Mouse (Mus musculus): ENCODE measurements around the gene Ssxb10.
"Not testable (repeated sequence)": the region's sequence is repeated elsewhere in the genome, so short reads cannot be mapped to it uniquely, and the experiment has no call there.

Ssxb10 gene

DNA sequence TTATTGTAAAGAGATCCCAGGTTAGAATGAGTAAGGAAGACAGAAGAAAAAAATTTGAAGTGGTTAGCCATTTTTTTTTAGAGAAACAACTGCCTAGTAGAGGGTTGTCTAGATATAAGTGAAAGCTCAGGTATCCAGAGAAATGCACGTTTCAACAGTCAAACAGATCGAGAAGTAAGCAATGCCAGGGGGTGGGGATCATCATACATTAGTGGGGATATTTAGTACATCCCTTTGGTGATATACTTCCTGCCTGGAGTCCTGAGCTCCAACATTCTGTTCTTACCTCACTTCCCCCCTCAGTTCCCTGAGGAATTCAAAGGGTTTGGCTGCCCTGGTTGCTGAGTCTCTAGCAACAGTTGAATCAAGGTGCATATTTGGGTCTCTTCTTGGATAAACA lies at the start of gene Ssxb10:
TSS of gene Ssxb10 (plus strand) at position 301 of the 400 bp plus-strand sequence.
- in situ Hi-C loops (cut with MboI; ENCODE audit: low sequenced_read_pairs) = no loop called here

DNA sequence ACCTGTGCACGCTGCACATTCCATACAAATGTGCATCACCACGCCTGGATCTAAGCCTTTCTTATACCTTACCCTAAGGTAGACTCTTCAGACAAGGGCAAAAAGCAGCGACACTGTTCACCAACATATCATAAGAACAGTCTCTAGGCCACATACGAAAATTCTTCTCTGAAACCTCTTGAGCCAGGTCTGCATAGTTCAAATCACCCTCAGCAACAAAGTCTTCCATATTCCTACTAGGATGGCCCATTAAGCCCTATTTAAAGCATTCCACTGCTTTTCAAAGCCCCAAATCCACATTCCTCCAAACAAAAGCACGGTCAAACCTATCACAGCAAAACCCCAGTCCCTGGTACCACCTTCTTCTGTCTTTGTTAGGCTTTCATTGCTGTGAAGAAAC lies 38.6 kb upstream of the Ssxb10 start:
- in situ Hi-C loops (cut with MboI; ENCODE audit: low sequenced_read_pairs) = no loop called here

DNA sequence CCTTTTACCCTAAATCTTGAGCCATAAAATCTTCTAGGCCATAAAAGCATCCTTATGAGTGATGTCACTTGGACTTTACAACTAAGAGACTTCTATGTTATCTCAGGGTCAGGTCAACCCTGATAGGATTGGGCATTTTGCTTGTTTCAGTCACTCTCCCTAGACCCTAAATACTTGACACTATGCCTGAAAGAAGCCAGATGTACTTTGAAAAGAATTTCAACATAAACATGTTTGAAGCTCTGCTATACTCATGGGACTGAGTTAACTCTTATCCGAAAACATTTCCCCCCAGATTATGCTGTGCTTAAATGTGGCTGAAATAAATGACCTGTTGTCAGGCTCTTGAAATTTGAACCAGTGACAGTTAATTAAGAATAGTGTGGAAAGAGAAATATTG lies 17.9 kb upstream of the Ssxb10 start:
- in situ Hi-C loops (cut with MboI; ENCODE audit: low sequenced_read_pairs) = no loop called here

DNA sequence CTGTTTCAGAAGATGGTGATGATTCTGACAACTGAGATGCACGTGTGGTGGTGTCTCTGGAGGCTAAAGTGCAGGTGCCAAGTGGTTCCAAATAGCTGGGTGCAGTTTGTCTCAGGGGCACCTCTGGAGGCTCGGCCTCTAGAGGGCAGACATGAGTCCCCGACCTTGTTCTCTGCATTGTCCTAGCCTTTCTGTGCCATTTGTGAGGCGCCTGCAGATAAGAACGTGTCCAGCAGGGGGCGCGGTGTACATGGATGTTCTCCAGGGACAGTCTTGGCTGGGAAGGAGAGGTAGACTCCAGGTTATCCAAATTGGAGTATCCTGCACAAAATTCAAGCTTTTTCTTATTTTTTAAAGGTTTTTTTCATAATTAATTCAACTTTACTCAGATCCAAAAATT lies 12.3 kb upstream of the Ssxb10 start:
- in situ Hi-C loops (cut with MboI; ENCODE audit: low sequenced_read_pairs) = not testable (repeated sequence)

DNA sequence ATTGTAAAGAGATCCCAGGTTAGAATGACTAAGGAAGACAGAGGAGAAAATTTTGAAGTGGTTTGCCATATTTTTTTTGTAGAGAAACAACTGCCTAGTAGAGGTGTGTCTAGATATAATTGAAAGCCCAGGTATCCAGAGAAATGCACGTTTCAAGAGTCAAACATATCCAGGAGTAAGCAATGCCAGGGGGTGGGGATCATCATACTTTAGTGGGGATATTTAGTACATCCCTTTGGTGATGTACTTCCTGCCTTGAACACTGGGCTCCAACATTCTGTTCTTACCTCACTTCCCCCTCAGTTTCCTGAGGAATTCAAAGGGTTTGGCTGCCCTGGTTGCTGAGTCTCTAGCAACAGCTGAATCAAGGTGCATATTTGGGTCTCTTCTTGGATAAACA lies 39.5 kb downstream of the Ssxb10 start, which contains the start of gene Ssxb9:
TSS of gene Ssxb9 (plus strand) at position 301 of the 400 bp plus-strand sequence.
- in situ Hi-C loops (cut with MboI; ENCODE audit: low sequenced_read_pairs) = not testable (repeated sequence)
